Mouse (Mus musculus) kidney, adult 9 months (tissue): ENCODE results near the gene Hipk3.

Experiments used
- DNase-seq: peaks from one replicate; pipeline ENCODE4 v3.0.0; 2022

The Hipk3 gene

DNA sequence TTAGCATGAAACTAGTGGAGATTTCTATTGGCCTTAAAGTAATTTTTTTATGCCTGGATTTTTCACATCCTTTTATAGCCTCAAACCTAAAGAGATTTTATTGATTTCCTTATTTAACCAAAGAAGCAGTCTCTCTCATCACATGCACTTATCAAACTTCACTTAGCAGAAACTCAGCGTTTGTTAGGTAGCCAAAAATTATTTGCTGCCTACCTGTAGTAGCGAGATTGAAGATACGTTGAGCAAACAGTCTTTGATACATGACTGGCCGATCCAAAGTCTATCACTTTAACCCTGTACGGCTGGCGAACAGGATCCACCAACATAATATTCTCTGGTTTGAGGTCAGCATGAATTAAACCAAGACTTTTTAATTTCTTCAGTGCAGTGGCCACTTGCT, 23.7 kb downstream of the Hipk3 start:
- no peak for DNase-seq

- no peak for DNase-seq
These were observed 25.8 kb downstream of the Hipk3 start for GRCm38 (mm10) chr2:104468419-104468818.

DNA sequence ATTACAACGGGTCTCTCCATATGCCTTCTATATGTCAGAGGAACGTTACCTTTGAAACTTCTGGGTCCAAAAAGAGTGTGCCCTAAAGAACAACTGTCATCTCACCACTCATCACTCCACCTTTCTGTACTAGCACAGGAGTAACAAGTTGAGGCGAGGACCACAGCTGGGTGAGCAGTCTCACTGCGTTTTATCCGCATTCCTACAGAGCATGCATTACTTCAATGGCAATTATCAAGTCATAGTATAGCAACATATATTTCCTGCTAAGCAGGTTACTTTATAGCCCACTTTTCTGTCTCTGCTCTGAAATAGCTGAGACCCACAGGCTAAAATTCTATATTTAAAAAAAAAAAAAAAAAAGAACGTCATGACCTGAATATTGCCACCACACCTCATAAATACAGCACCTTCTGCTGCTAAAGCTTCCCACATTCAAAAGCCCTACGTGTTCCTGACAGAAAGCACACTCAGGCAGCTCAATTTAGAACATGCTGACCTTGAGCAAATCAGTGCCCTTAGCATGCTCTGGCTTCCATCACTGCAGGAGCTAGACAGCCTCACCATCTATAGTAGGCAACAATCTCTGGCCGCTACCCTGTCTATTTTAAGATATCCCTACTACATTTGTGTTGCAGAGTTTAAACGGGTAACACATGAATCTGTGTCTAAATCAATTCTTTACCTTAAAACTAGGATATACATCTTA, 27.2 kb downstream of the Hipk3 start:
- DNase-seq: no peak

DNA sequence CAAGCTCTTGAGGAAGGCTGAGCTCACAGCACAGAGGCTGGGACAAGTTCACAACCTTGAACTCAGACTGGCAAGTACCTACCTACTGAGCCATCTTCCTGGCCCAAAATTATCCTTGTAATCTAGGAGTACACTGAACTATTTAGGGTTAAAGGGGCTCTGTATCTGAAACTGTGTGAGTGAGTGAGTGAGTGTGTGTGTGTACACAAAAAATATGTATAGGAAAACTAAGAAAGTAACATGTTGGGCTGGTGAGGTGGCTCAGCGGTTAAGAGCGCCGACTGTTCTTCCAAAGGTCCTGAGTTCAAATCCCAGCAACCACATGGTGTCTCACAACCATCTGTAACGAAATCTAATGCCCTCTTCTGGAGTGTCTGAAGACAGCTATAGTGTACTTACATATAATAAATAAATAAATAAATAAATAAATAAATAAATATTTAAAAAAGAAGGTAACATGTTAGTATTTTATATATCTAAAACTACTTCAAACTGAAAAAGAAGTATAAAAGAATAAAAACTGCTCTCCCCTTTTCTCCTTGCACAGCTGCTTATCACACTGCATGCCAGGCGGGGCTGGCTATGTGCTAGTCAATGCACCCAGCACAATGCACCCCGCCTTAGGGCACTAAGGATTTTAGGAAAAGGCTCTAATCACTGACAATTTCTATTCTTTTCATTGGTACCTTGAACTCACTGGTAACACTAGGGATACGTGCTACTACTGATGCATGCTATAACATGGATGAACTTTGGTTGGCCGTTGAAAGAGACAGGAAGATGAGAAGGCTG, 28.4 kb downstream of the Hipk3 start:
- no peak for DNase-seq

DNA sequence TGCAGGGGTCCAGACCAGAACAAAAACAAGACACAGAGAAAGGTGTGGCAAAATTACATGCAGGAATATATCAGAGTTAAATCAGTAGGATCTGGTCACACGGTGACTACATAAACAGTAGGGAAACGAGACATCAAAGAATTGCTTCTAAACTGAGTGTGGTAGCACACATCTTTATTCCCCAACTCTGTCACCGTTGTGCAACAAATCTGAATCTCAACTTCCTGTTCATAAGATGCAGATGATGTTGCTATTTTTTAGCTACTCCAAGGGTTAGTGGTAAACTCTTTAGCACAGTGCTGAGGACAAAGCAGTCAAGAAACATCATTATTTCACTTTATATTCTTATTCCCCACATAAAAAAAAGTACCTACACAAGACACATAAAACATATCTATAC, 34.2 kb downstream of the Hipk3 start:
- no peak for DNase-seq

GRCm38 (mm10) chr2:104458569-104459332, 35.5 kb downstream of the Hipk3 start:
- DNase-seq: no peak

GRCm38 (mm10) chr2:104457106-104457505, 37.1 kb downstream of the Hipk3 start:
- no peak for DNase-seq

- no peak for DNase-seq
These were observed 43.6 kb downstream of the Hipk3 start for GRCm38 (mm10) chr2:104450685-104451084.

- DNase-seq: no peak
These were observed 45.1 kb downstream of the Hipk3 start for GRCm38 (mm10) chr2:104449191-104449590.

DNA sequence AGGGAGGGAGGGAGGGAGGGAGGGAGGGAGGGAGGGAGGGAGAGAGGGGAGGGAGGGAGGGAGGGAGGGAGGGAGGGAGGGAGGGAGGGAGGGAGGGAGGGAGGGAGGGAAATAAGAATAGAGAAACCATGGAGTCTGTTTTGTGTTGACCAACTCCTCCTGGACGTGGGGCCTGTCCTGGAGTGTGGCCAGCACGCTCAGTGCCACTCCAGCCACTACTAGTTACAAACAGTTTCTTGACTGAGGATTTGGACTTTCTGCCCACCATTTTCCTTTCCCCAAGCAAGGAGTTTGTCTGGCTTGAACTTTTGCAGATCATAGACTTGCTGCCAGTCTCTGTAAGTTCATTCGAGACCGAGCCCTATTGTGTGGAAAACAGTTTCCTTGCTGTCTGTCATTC, 46.0 kb downstream of the Hipk3 start:
- no peak for DNase-seq

GRCm38 (mm10) chr2:104446016-104446415, 48.2 kb downstream of the Hipk3 start:
- no peak for DNase-seq

GRCm38 (mm10) chr2:104444776-104445175, 49.5 kb downstream of the Hipk3 start:
- peak; percentile 87 for DNase-seq

DNA sequence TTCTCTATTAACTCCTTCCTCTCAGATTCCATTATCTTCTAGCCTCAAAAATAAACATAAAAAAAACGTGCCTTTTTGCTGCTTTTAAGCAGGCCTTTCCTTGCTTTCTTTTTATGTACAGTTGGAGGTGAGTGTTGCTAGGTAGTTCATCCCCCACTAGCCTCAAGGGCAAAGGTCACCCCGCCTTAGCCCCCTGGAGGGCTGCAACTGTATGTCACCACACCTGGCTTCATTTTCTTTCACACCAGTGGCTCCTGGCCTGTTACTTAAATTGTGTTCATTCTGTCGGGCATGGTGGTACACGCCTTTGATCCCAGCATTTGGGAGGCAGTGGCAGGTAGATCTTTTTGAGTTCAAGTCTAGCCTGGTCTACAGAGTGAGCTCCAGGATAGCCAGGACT, 51.9 kb downstream of the Hipk3 start:
- no peak for DNase-seq

DNA sequence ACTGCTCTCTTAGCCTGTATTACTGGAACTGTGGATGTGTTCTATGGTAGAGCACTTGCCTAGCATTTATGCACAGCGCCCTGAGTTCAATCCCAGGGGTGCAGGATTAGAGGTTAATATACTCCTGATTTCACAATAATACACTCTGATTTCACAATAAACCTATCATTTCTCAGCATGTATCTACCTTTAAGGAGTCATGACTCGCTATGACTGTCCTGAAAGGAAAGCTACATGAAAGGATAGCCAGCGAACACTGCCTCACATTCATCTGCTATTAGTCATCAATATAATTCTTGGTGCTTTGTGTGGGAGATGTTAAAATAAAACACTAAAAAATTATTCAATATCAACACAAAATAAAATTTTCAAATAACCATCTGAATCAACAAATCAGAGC, 58.0 kb downstream of the Hipk3 start:
- no peak for DNase-seq

DNA sequence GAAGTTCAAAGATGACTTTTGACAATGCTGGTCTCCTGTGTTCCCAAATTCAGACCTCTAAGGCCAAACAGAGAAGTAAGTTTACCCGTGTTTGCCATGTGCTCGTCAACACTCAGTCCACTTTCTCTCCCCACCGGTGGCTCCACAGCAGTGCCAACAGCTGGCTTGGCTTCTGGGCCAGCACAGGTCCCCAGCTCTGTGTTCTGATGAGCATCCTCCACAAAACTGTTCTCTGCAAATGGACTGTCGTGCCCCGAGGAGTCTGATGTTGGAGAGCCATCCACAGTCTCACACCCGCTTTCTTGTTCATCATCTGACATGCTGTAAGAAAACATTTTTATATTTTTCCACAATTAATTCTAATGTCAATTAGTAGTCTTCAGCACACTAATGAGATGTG, 63.2 kb downstream of the Hipk3 start:
- no peak for DNase-seq

DNA sequence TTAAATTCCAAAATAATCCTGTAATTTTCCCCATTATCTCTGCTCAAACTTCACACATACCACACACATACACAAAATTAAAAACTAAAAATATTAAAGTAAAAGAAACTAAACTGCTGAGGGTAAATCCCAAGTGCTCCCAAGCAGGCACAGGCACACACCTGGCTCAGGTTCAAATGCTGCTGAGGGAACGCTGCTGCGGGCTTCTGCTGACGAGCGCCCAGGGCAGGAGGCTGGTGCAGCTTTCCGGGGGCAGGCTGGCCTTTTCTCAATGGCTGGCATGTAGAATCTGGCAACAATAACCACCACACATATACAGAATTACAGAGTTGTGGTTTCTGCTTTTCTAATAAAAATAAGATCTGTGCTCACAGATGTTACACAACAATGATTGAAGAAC, 63.7 kb downstream of the Hipk3 start:
- no peak for DNase-seq

GRCm38 (mm10) chr2:104426112-104426511, 68.1 kb downstream of the Hipk3 start:
- DNase-seq: no peak

- peak; percentile 39 for DNase-seq
These were observed 72.0 kb downstream of the Hipk3 start for GRCm38 (mm10) chr2:104422230-104422629.

DNA sequence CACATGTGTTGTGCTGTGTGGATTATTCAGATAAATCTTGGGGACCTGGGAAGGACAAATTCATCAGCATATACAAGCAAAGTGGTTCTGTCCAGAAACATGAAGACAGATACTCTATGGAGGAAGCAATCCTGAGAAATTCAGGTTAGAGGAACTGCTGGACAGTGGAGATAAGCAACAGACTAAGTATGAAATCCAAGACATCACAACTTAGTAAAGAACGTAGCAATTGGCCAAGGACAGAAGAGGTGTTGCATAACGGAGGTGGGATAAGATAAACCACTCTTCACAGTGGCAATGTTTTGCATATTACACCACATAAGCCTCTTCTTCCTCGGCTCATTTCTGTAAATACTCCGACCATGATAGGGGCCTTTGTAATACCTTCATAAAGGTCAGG, 73.4 kb downstream of the Hipk3 start:
- DNase-seq: no peak

- no peak for DNase-seq
These were observed 74.2 kb downstream of the Hipk3 start for GRCm38 (mm10) chr2:104419999-104420398.

DNA sequence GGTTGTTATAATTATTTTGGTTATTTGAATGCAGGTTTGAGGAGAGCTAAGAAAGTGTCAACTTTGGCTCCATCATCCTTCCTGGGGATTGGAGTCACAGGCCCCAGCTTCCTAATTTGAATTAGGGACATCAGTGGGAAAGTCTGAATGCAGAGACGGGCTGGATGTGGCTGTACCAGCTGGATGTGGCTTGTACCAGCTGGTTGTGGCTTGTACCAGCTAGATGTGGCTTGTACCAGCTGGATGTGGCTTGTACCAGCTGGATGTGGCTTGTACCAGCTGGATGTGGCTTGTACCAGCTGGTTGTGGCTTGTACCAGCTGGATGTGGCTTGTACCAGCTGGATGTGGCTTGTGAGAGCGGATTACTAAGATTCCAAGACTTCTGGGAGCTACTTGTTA, 74.8 kb downstream of the Hipk3 start:
- no peak for DNase-seq

DNA sequence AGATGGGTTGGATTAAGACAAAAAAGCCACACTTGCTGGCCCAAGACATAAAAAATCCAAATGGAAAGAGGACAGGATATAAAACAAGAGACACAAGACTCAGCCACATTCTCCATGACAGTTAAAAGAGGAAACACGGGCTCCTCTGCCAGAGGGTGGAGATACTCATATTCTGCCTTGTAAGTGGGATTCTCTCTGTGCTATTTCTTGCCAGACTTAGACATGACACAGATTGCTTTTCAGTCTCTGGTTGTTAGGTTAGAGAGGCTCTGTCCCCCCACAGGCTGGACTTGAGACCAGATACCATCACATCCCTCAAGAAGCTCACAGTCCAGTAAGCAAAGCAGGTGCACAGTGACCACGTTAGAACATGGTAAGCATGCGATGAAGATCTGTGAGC, 81.2 kb downstream of the Hipk3 start:
- no peak for DNase-seq

DNA sequence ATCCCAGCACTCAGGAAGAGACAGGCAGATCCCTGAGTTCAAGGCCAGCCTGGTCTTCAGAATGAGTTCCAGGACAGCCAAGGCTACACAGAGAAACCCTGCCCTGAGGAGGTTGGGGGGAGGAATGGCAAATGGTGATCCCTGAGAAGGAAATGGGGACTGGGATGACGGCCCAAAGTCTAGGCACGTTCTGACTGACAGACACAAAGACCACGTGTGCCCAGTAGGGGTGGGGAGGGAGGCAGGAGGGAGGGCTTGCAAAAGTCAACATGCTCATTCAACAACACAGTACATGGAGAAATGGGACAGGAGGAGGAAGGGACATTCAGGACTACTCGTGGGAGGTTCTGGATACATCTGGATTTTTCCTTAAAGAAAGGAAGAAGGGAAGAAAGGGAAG, 81.8 kb downstream of the Hipk3 start:
- no peak for DNase-seq

DNA sequence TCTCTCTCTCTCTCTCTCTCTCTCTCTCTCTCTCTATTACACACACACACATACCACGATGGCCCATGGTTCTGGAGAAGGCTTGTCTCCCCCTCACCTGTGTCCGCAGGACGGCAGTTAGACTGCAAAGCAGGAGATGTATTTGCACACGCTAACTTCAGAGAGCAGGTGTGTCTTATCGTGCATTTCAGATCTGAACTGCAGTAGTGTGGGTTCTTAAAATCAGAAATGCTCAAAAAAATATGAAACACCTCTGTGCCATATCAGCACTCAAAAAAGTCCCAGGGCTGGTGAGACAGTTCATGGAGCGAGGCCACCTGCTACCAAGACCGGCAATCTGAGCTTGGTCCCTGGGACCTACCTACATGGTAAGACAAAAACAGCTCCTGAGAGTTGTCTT, 82.4 kb downstream of the Hipk3 start:
- DNase-seq: no peak
